ENCODE assay signal across 16 mouse cellular contexts in the genomic region with DNA sequence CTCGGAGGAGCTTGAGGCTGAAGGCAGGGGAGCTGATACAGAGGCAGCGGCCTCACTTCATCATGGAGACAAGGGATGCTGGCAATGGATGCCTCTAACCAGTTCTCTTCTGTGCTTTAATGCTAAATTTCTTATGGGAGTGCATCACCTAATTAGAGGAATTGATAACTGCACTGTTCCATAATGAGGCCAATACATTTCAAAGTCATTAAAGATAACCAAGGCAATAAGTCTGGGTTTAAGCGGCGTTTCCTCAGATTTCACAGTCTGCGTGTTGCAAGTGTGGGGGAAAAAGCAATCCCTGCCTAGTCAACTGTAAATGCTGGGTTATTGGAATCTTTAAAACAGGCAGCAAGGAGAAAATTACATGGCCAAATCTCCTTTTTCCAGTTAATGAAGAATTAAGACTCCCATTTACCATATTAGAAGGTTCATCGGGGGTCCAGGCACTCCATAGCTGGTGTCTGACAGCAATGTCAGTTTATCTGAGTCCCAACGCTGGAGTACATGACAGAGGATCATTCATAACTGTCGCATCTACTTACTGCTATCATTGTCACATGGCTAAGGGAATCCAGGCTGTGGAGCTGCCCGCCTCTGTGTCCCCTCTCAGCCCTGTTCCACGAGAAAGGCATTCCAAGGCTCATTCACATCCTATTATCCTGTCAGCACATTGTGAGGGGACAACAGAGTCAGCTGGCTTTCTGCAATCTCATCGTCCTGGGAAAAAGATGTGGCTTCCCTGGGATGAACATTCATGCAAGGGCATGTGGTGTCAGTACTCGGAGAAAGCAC.
DNase-seq lines count a peak whose midpoint lies in the region; ATAC-seq lines count a peak whose summit lies in the region.
"Had no signal": no experiment of that assay in that cellular context is flagged by ENCODE, and none has a peak within 500 bp of the region (broad histone marks: within the 10 kb centered on the region; RNA-seq: fewer than 3 reads in every experiment).

No protein-coding gene starts in this region.

- 44% methylated on average over 12 of the region's 12 CpGs for WGBS in forebrain, embryonic 13.5 days
- WGBS in forebrain, embryonic 14.5 days = 46% methylated on average over 12 of the region's 12 CpGs
- 63% methylated on average over 12 of the region's 12 CpGs for WGBS in neural tube, embryonic 11.5 days
- 42% methylated on average over 12 of the region's 12 CpGs for WGBS in midbrain, embryonic 16.5 days
- WGBS in liver, embryonic 12.5 days (ENCODE audit: insufficient replicate concordance) = 66% methylated on average over 12 of the region's 12 CpGs

- no peaks in the 10 kb centered on the region for H3K27me3 ChIP-seq in forebrain, embryonic 13.5 days
- no peaks in the 10 kb centered on the region for H3K27me3 ChIP-seq in forebrain, embryonic 14.5 days (replicated peaks; ENCODE audit: control insufficient read depth, insufficient read depth, low read length)
- no peaks in the 10 kb centered on the region for H3K27me3 ChIP-seq in neural tube, embryonic 11.5 days (ENCODE audit: control insufficient read depth, insufficient read depth, low read length)
- no peaks in the 10 kb centered on the region for H3K27me3 ChIP-seq in midbrain, embryonic 16.5 days (ENCODE audit: control insufficient read depth, insufficient read depth, low read depth, low read length)
- no peaks in the 10 kb centered on the region for H3K27me3 ChIP-seq in liver, embryonic 12.5 days (replicated peaks)

- peaks cover 50% of the 10 kb centered on the region for H3K4me1 ChIP-seq in forebrain, embryonic 13.5 days
- peaks cover 22% of the 10 kb centered on the region for H3K4me1 ChIP-seq in forebrain, embryonic 14.5 days (ENCODE audit: control insufficient read depth, insufficient read depth, low read length)
- peaks cover 3% of the 10 kb centered on the region; the same call in 1 of the 2 replicates for H3K4me1 ChIP-seq in neural tube, embryonic 11.5 days (ENCODE audit: control insufficient read depth, insufficient read depth, low read length)
- peaks cover 25% of the 10 kb centered on the region for H3K4me1 ChIP-seq in midbrain, embryonic 16.5 days (ENCODE audit: control insufficient read depth, insufficient read depth, low read length)
- no peaks in the 10 kb centered on the region for H3K4me1 ChIP-seq in liver, embryonic 12.5 days

- DNase-seq in forebrain, embryonic 14.5 days (ENCODE audit: low spot score) = no peak
- peak; percentile 34 for DNase-seq in neural tube, embryonic 11.5 days (ENCODE audit: low spot score)
- DNase-seq in neural tube, embryonic 10.5 days (ENCODE audit: extremely low spot score, low spot score) = no peak
- DNase-seq in frontal cortex, postnatal 25 days (ENCODE audit: low spot score in 2 of 2) = no peak
- no peak for DNase-seq in right cerebral cortex, adult 18-20 months
- DNase-seq: adrenal gland, adult 2 months; gastrocnemius, postnatal 25 days; heart, postnatal 4 days; kidney, adult 11 months had no signal

- 0 out of 2 replicates have a peak overlapping the region, but pooled peaks have one; percentile 26 for H3K9ac ChIP-seq in forebrain, embryonic 13.5 days
- H3K9ac ChIP-seq in forebrain, embryonic 14.5 days (ENCODE audit: low read length) = no peak overlapping the region
- no peak overlapping the region for H3K9ac ChIP-seq in neural tube, embryonic 11.5 days (ENCODE audit: low read length)
- no peak overlapping the region for H3K9ac ChIP-seq in midbrain, embryonic 16.5 days (ENCODE audit: low read depth, low read length)
- H3K9ac ChIP-seq in liver, embryonic 12.5 days = no peak overlapping the region

- no peak overlapping the region for H3K4me3 ChIP-seq in forebrain, embryonic 13.5 days
- H3K4me3 ChIP-seq in forebrain, embryonic 14.5 days (ENCODE audit: low read depth, low read length) = no peak overlapping the region
- H3K4me3 ChIP-seq in neural tube, embryonic 11.5 days (ENCODE audit: low read depth, low read length) = no peak overlapping the region
- no peak overlapping the region for H3K4me3 ChIP-seq in midbrain, embryonic 16.5 days (ENCODE audit: low read depth, low read length)
- H3K4me3 ChIP-seq in liver, embryonic 12.5 days = no peak overlapping the region
- H3K4me3 ChIP-seq: layer of hippocampus, adult 2 months; left cerebral cortex, adult 2 months had no signal

- ATAC-seq in forebrain, embryonic 13.5 days = no peak
- ATAC-seq in forebrain, embryonic 14.5 days = no peak
- no peak for ATAC-seq in neural tube, embryonic 11.5 days (ENCODE audit: insufficient read depth, low FRiP score, low TSS enrichment)
- no peak for ATAC-seq in midbrain, embryonic 16.5 days
- no peak for ATAC-seq in liver, embryonic 12.5 days

- no peaks in the 10 kb centered on the region for H3K9me3 ChIP-seq in forebrain, embryonic 13.5 days (replicated peaks)
- H3K9me3 ChIP-seq in forebrain, embryonic 14.5 days (replicated peaks; ENCODE audit: control insufficient read depth, low read length) = no peaks in the 10 kb centered on the region
- no peaks in the 10 kb centered on the region for H3K9me3 ChIP-seq in neural tube, embryonic 11.5 days (ENCODE audit: control insufficient read depth, low read length)
- H3K9me3 ChIP-seq in midbrain, embryonic 16.5 days (replicated peaks; ENCODE audit: control insufficient read depth, low read length, poor library complexity, severe bottlenecking) = no peaks in the 10 kb centered on the region
- H3K9me3 ChIP-seq in liver, embryonic 12.5 days (replicated peaks) = no peaks in the 10 kb centered on the region

- H3K27ac ChIP-seq in forebrain, embryonic 13.5 days = no peak overlapping the region
- no peak overlapping the region for H3K27ac ChIP-seq in forebrain, embryonic 14.5 days (ENCODE audit: low read depth, low read length)
- no peak overlapping the region for H3K27ac ChIP-seq in neural tube, embryonic 11.5 days (ENCODE audit: low read depth, low read length)
- 0 out of 2 replicates have a peak overlapping the region, but pooled peaks have one; percentile 8 for H3K27ac ChIP-seq in midbrain, embryonic 16.5 days (ENCODE audit: low read length)
- no peak overlapping the region for H3K27ac ChIP-seq in liver, embryonic 12.5 days
- H3K27ac ChIP-seq: kidney, postnatal 0 days; layer of hippocampus, adult 2 months; left cerebral cortex, adult 2 months had no signal

- no peaks in the 10 kb centered on the region for H3K36me3 ChIP-seq in forebrain, embryonic 13.5 days (ENCODE audit: poor library complexity, severe bottlenecking)
- no peaks in the 10 kb centered on the region for H3K36me3 ChIP-seq in forebrain, embryonic 14.5 days (ENCODE audit: control insufficient read depth, insufficient read depth, low read length)
- no peaks in the 10 kb centered on the region for H3K36me3 ChIP-seq in neural tube, embryonic 11.5 days (ENCODE audit: control insufficient read depth, insufficient read depth, low read length)
- H3K36me3 ChIP-seq in midbrain, embryonic 16.5 days (ENCODE audit: control insufficient read depth, insufficient read depth, low read length) = no peaks in the 10 kb centered on the region
- no peaks in the 10 kb centered on the region for H3K36me3 ChIP-seq in liver, embryonic 12.5 days

- no peak overlapping the region for H3K4me2 ChIP-seq in forebrain, embryonic 13.5 days
- H3K4me2 ChIP-seq in forebrain, embryonic 14.5 days (ENCODE audit: low read length) = no peak overlapping the region
- H3K4me2 ChIP-seq in neural tube, embryonic 11.5 days (ENCODE audit: low read depth) = no peak overlapping the region
- H3K4me2 ChIP-seq in midbrain, embryonic 16.5 days (ENCODE audit: low read length) = no peak overlapping the region
- H3K4me2 ChIP-seq in liver, embryonic 12.5 days = no peak overlapping the region
- H3K4me2 ChIP-seq: heart, embryonic 11.5 days had no signal
